Mouse (Mus musculus): ENCODE measurements around the gene Olfr1307.

The Olfr1307 gene

DNA sequence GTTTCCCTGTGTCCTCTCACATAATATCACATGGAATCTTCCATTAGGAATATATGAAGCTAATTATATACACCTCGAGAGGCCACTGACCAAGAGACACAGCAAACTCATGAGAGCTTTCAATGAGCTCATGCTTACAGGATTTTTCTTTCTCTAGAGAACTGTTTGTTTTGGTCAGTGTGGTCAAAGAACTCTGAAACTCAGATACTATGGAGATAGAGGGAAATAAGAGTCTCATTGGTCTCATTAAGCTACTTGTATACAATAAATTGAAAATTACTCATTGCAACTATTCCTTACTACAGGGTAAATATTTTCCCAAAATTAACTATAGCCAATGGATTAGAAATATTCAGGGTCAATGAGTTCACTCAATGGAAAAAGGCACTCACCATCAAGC, at the start of gene Olfr1307:
Gene Olfr1307, minus strand, starts transcription at position 101 of the 400 bp plus-strand sequence.
- DNase-seq: no peak

DNA sequence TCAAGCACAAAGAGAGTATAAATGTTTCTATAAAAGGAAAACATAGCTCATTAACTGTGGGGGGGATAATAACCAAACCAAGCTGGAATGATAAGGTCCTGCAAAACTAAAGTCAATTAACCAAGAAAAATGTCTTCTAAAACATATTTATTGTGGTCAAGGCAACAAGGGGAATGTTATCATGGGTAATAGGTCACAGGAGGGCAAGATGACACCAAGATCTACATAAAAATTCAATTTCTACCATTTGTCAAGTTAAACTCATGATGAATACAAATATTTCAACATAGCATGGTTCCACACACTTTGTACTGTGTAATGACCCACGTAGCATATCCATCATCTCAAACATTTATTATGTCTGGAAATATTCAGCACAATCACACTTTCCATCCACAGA, 40.9 kb upstream of the Olfr1307 start, which contains the start of gene Olfr1309:
Gene Olfr1309, minus strand, starts transcription at position 101 of the 400 bp plus-strand sequence.
- no peak for DNase-seq

DNA sequence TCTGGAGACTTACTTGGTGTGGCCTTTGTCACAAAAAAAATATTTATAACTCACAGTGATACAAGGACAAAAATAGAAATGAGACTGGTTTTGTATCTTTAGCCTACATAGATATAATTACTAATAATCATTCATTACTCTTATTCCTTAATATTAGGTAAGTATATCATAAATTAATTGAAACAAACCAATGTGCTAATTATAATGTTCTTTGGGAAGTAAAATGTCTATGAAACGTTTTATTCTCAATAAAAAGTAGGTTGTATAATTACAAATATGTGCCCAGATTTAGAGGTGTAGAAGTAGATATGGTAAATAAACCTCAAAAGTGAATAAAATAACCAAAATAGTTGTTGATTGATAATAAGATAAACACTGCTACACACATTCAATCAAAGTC, 15.6 kb upstream of the Olfr1307 start, which contains the start of gene Olfr1308:
Gene Olfr1308, minus strand, starts transcription at position 101 of the 400 bp plus-strand sequence.
- no peak for DNase-seq

DNA sequence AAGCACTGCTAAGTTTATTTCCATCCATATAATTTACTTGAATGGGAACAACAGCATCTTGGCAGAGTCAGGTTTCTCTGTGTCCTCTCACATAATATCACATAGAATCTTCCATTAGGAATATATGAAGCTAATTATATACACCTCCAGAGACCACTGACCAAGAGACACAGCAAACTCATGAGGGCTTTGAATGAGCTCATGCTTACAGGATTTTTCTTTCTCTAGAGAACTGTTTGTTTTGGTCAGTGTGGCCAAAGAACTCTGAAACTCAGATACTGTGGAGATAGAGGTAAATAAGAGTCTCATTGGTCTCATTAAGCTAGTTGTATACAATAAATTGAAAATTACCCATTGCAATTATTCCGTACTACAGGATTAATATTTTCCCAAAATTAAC, 33.1 kb downstream of the Olfr1307 start, which contains the start of gene Olfr1306:
Gene Olfr1306, minus strand, starts transcription at position 101 of the 400 bp plus-strand sequence.
- no peak for DNase-seq

Measured in cerebellum, adult 8-10 months (tissue).